Mouse (Mus musculus): ENCODE data around the gene Glis1.

Glis1 gene

GRCm38 (mm10) chr4:107434356-107435237, at the start of gene Glis1:
Glis1 (plus strand) TSS chr4:107434591.
- peak; percentile 77 for DNase-seq (ENCODE audit: low spot score)

- DNase-seq (ENCODE audit: low spot score): no peak
Observed at GRCm38 (mm10) chr4:107387038-107387437, 47.4 kb upstream of the Glis1 start.

GRCm38 (mm10) chr4:107387465-107387864, 46.9 kb upstream of the Glis1 start:
- no peak for DNase-seq (ENCODE audit: low spot score)

- DNase-seq (ENCODE audit: low spot score): no peak
Observed at GRCm38 (mm10) chr4:107388291-107388690, 46.1 kb upstream of the Glis1 start.

GRCm38 (mm10) chr4:107389345-107389744, 45.0 kb upstream of the Glis1 start:
- DNase-seq (ENCODE audit: low spot score): no peak

GRCm38 (mm10) chr4:107393771-107394170, 40.6 kb upstream of the Glis1 start:
- DNase-seq (ENCODE audit: low spot score): no peak

- no peak for DNase-seq (ENCODE audit: low spot score)
Observed at GRCm38 (mm10) chr4:107420202-107420601, 14.2 kb upstream of the Glis1 start.

GRCm38 (mm10) chr4:107421711-107422110, 12.7 kb upstream of the Glis1 start:
- DNase-seq (ENCODE audit: low spot score): peak; percentile 44

GRCm38 (mm10) chr4:107422176-107422575, 12.2 kb upstream of the Glis1 start:
- DNase-seq (ENCODE audit: low spot score): peak; percentile 80

- no peak for DNase-seq (ENCODE audit: low spot score)
Observed at GRCm38 (mm10) chr4:107425616-107426015, 8.8 kb upstream of the Glis1 start.

- DNase-seq (ENCODE audit: low spot score): no peak
Observed at GRCm38 (mm10) chr4:107426631-107427030, 7.8 kb upstream of the Glis1 start.

- no peak for DNase-seq (ENCODE audit: low spot score)
Observed at GRCm38 (mm10) chr4:107432717-107433116, 1.7 kb upstream of the Glis1 start.

GRCm38 (mm10) chr4:107433998-107434355, 414 bp upstream of the Glis1 start:
- DNase-seq (ENCODE audit: low spot score): peak; percentile 25

GRCm38 (mm10) chr4:107435238-107435946, 1.0 kb downstream of the Glis1 start:
- peak; percentile 31 for DNase-seq (ENCODE audit: low spot score)

GRCm38 (mm10) chr4:107436476-107436875, 2.1 kb downstream of the Glis1 start:
- no peak for DNase-seq (ENCODE audit: low spot score)

GRCm38 (mm10) chr4:107438741-107439140, 4.3 kb downstream of the Glis1 start:
- DNase-seq (ENCODE audit: low spot score): no peak

GRCm38 (mm10) chr4:107440306-107440705, 5.9 kb downstream of the Glis1 start:
- no peak for DNase-seq (ENCODE audit: low spot score)

GRCm38 (mm10) chr4:107442288-107442687, 7.9 kb downstream of the Glis1 start:
- no peak for DNase-seq (ENCODE audit: low spot score)

- DNase-seq (ENCODE audit: low spot score): peak; percentile 47
Observed at GRCm38 (mm10) chr4:107442891-107443483, 8.6 kb downstream of the Glis1 start.

- no peak for DNase-seq (ENCODE audit: low spot score)
Observed at GRCm38 (mm10) chr4:107443621-107444020, 9.2 kb downstream of the Glis1 start.

- no peak for DNase-seq (ENCODE audit: low spot score)
Observed at GRCm38 (mm10) chr4:107448481-107448880, 14.1 kb downstream of the Glis1 start.

GRCm38 (mm10) chr4:107449519-107449918, 15.1 kb downstream of the Glis1 start:
- no peak for DNase-seq (ENCODE audit: low spot score)
